Mouse (Mus musculus) duodenum, adult 2 months (tissue): ENCODE results near the gene Tex264. TPM values are rescaled to one million over a fixed set of nuclear protein-coding genes. Genes with fewer than 3 reads are reported as not detected.

ENCODE experiments used
- polyA plus RNA-seq: library from polyadenylated mRNA; depleted of rRNA; stranded (reverse); fragments of >200 nt; gene quantifications from 2 replicates; pipeline ENCODE4 v1.2.3, GENCODE M21; 2012; ENCODE audit warnings: low replicate concordance; rRNA removed

Gene Tex264
- 65.2 and 86.0 TPM in 2 replicates for polyA plus RNA-seq

DNA sequence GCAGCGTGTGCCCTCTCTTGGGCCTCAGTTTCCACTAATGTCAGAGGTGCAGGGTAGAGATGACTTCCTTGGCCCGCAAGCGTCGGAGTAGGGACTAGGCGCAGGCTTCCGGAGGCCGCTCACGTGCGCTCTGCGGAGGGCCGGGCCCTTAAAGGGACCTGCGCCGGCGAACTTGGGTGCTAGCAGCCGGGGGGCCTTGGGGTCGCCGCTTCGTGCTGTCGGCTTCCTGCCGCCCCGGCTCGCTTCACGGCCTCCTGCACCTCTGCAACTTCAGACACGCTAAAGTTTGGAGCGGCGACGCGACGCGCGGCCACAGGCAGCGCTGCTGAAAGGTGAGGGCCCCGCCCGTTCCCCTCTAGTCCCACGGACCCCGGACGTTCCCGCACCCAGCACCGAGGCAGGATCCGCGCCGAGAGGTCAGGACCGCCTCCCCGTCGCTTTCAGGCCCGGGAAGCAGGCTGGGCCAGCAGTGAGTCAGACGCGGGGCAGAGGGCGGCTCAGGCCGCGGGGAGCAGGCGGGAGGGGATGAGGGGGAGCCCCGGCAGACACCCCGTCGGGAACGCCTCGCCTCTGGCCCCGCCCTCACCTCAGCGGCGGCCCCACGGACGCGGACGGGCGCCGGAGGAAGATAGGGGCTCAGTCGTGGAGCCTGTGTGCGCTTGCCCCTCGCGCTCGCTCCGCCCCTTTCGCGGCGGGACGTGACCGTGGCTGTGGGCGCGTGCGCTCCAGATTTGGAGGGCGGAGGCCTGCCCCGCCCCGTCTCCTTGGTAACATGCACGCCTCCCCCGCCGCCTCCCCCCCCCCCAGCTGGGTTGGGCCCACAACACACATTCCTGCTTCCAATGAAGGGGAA is at the start of gene Tex264:
Tex264 (minus strand) TSS at position 679 of the 853 bp plus-strand sequence.

DNA sequence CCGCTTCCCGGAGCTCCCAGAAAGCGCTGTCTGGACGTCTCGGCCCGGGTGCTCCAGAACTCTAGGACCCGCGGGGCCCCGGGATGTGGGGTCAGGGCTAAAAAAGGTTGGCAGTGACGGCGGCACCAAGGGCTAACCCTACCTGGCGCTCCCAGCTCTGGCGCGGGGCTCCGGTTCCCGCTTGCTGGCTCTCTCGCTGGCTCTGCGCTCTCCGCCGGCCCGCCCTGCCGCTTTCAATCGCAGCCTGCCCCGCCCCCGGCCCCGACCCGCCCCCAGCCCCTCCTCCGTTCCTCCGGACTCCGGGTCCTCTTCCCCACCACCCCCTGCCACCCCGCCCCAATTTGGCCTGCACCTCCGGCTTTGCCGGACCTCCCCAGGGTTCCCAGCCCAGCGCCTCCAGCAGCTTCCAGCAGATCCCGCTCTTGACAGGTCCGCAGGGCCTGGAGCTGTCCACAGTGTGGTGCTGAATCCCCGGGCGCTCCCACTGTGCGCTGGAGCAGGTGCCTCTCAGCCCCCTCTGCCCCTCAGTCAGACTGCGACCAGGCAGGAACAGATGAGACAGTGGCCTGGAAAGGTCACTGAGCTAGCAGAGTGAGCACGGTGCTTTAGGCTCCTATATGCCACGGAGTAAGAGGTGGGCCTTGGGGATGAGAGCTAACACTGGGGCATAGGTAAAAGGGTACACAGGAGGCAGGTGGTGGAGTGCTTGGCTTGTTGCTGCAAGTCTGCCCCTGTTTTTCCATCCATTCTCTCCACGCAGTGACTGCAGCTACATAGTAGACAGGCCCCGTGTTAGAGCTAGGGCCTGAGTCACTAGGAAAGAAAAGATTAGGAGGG is 29.6 kb downstream of the Tex264 start, which contains the start of gene Grm2:
Grm2 (minus strand) TSS at position 199 of the 837 bp plus-strand sequence.

GRCm38 (mm10) chr9:106626282-106626681 is 59.4 kb downstream of the Tex264 start, which contains the start of gene Iqcf6:
Gene Iqcf6 (plus strand): TSS chr9:106626582.

Other genes starting within 250 kb of the Tex264 start
- gene Acy1, start 247.6 kb downstream of the Tex264 start, polyA plus RNA-seq, result 113 and 257 TPM in 2 replicates
- gene Abhd14b, start 238.5 kb downstream of the Tex264 start, polyA plus RNA-seq, result 90.3 and 94.3 TPM in 2 replicates
- gene Abhd14a, start 238.2 kb downstream of the Tex264 start, polyA plus RNA-seq, result 25.7 and 28.4 TPM in 2 replicates
- gene Pcbp4, start 232.6 kb downstream of the Tex264 start, polyA plus RNA-seq, result 25.3 and 35.3 TPM in 2 replicates
- gene Gpr62, start 220.0 kb downstream of the Tex264 start, polyA plus RNA-seq, result 0.30 and 0.56 TPM in 2 replicates
- 20.7 and 23.2 TPM in 2 replicates for gene Rrp9, start 210.0 kb downstream of the Tex264 start, polyA plus RNA-seq
- gene Parp3, start 209.0 kb downstream of the Tex264 start, polyA plus RNA-seq, result 20.4 and 31.8 TPM in 2 replicates
- not detected in 2 replicates for gene Iqcf1, start 186.0 kb downstream of the Tex264 start, polyA plus RNA-seq
- not detected in 2 replicates for gene Iqcf5, start 171.4 kb downstream of the Tex264 start, polyA plus RNA-seq
- gene Iqcf3, start 124.3 kb downstream of the Tex264 start, polyA plus RNA-seq, result not detected in 2 replicates
- not detected in 2 replicates for gene Iqcf4, start 114.9 kb downstream of the Tex264 start, polyA plus RNA-seq
- gene Iqcf6, start 59.3 kb downstream of the Tex264 start, polyA plus RNA-seq, result not detected in 2 replicates
- gene Grm2, start 29.8 kb downstream of the Tex264 start, polyA plus RNA-seq, result 0.06 TPM in 2 replicates
- gene Rad54l2, start 103.3 kb upstream of the Tex264 start, polyA plus RNA-seq, result 28.3 and 34.4 TPM in 2 replicates
- 3.1 and 5.4 TPM in 2 replicates for gene Dcaf1, start 135.9 kb upstream of the Tex264 start, polyA plus RNA-seq
- 8.0 and 8.1 TPM in 2 replicates for gene Rbm15b, start 201.5 kb upstream of the Tex264 start, polyA plus RNA-seq
- 9.9 and 31.2 TPM in 2 replicates for gene Manf, start 206.1 kb upstream of the Tex264 start, polyA plus RNA-seq